Mouse (Mus musculus) forebrain, embryonic 12.5 days (tissue): ENCODE results near the gene Pon2. TPM values are rescaled to one million over a fixed set of nuclear protein-coding genes. Genes with fewer than 3 reads are reported as not detected.
"Not testable (repeated sequence)": the region's sequence is repeated elsewhere in the genome, so short reads cannot be mapped to it uniquely, and the experiment has no call there.

ENCODE experiments used
- ATAC-seq: fragments of 200-750 bp; cut with Nextera tagmentation; 2 replicates; pipeline ENCODE4 v1.8.0; 2017; ENCODE audit warnings: moderate TSS enrichment; ENCODE audit not compliant: low FRiP score
- H3K27ac ChIP-seq: fragments of 300-500 bp; sonication (generic); 2 replicates; pipeline ENCODE4 v1.5.1; 2016; ENCODE audit warnings: mild to moderate bottlenecking
- H3K27me3 ChIP-seq: fragments of 300-500 bp; sonication (generic); 2 replicates; pipeline ENCODE4 v1.6.1; 2016; ENCODE audit warnings: mild to moderate bottlenecking
- H3K36me3 ChIP-seq: fragments of 300-500 bp; sonication (generic); replicated peaks from 2 replicates; pipeline ENCODE4 v1.6.1; 2016; ENCODE audit warnings: mild to moderate bottlenecking
- H3K4me1 ChIP-seq: fragments of 300-500 bp; sonication (generic); 2 replicates; pipeline ENCODE4 v1.6.1; 2016
- H3K4me2 ChIP-seq: fragments of 300-500 bp; sonication (generic); 2 replicates; pipeline ENCODE4 v1.6.1; 2016; ENCODE audit warnings: mild to moderate bottlenecking, moderate library complexity
- H3K4me3 ChIP-seq: fragments of 300-500 bp; sonication (generic); replicated peaks from 2 replicates; pipeline ENCODE4 v1.5.1; 2016; ENCODE audit warnings: mild to moderate bottlenecking
- H3K9ac ChIP-seq: fragments of 300-500 bp; sonication (generic); 2 replicates; pipeline ENCODE4 v1.6.1; 2016; ENCODE audit warnings: mild to moderate bottlenecking
- H3K9me3 ChIP-seq: fragments of 300-500 bp; sonication (generic); 2 replicates; pipeline ENCODE4 v1.6.1; 2016
- WGBS: fragments of 180-500 bp; shearing (Covaris S2); methylation state at CpG from one replicate; pipeline ENCODE4 v1.1.7; 2016; 5-methylcytosine and 5-hydroxymethylcytosine counted together
- polyA plus RNA-seq: library from polyadenylated mRNA; unstranded; fragments of >200 nt; fragmentation: Nextera tagmentation; extraction: Ambion mirVana; gene quantifications from 2 replicates; pipeline ENCODE4 v1.2.1, GENCODE M21; 2016

The Pon2 gene
- polyA plus RNA-seq = 33.8 and 36.9 TPM in 2 replicates

DNA sequence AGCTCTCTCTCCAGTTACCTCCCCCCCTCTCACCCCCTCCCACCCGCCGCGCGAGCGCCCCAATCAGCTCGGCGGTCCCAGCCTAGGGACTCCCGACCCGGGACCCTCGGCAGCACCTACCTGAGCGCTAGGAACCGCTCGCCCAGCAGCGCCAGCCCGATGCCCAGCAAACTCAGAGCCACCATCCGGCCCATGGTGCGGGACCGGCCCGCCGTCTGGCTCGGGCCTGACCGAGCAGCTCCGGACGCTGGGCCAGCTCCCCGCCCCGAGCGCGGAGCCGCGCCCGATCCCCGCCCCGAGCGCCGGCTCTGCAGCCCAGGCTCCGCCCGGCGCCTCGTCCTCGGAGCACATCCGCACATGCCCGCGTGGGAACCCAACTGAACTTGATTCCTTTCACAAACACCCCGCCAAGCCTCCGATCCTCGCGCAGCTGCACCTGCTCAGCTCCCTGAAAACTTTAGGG is at the start of gene Pon2:
TSS of gene Pon2 (minus strand) at position 364 of the 463 bp plus-strand sequence.
- Histone ChIP-seq H3K36me3 (no peaks in the 10 kb centered on the region), H3K4me1 (peaks cover 14% of the 10 kb centered on the region), H3K27me3 (0 out of 2 replicates have a peak, but pooled peaks cover 3% of the 10 kb centered on the region), H3K9me3 (no peaks in the 10 kb centered on the region), H3K4me2 (peak within 1 kb of the TSS; percentile 80), H3K4me3 (peak within 1 kb of the TSS; percentile 64), H3K27ac (peak within 1 kb of the TSS; percentile 93), H3K9ac (peak within 1 kb of the TSS; percentile 83)
- peak; percentile 94 for ATAC-seq
- under 1% methylated on average over 47 of the region's 47 CpGs for WGBS

DNA sequence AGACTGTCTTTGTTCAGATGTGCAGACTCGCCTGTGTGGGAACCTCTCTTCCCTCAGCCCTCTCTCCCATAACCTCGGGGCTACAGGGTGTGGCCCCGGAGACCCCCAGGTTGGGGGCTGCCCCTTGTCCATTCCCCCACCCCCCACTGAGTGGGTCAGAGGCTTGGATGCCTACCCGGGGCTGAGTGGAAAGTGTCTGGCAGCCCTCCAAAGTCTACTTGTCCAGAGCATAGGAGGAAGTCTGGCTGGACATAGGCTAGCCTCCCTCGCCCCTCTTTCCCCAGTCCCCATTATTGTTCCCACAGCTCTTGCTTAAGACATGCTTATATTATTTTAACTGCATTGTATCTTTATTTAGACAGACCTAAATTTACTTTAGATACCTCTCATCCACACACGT is 46.0 kb upstream of the Pon2 start:
- no peak overlapping the region for H3K4me3 ChIP-seq
- no peaks in the 10 kb centered on the region for H3K36me3 ChIP-seq
- 85% methylated on average over 6 of the region's 6 CpGs for WGBS
- H3K4me2 ChIP-seq = no peak overlapping the region
- H3K9ac ChIP-seq = no peak overlapping the region
- H3K27ac ChIP-seq = no peak overlapping the region
- H3K27me3 ChIP-seq = no peaks in the 10 kb centered on the region
- H3K4me1 ChIP-seq = no peaks in the 10 kb centered on the region; the same call in 1 of the 2 replicates
- H3K9me3 ChIP-seq = no peaks in the 10 kb centered on the region
- no peak for ATAC-seq

DNA sequence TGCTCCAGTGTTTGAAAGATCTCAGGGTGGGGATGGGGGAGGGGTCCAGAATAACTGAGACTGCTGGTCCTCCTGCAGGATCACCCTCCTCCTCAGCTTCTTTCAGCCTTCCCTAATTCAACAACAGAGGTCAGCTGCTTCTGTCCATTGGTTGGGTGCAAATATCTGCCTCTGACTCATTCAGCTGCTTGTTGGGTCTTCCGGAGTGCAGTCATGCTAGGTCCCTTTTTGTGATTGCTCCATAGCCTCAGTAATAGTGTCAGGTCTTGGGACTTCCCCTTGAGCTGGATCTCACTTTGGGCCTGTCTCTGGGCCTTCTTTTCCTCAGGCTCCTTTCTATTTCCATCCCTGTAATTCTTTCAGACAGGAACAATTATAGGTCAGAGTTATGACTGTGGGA is 41.0 kb upstream of the Pon2 start:
- H3K27ac ChIP-seq, H3K9ac ChIP-seq, H3K9me3 ChIP-seq, ATAC-seq, H3K4me2 ChIP-seq, H3K36me3 ChIP-seq, H3K4me1 ChIP-seq, H3K4me3 ChIP-seq, H3K27me3 ChIP-seq: not testable (repeated sequence)
- WGBS = 100% methylated on average over 1 of the region's 1 CpGs

DNA sequence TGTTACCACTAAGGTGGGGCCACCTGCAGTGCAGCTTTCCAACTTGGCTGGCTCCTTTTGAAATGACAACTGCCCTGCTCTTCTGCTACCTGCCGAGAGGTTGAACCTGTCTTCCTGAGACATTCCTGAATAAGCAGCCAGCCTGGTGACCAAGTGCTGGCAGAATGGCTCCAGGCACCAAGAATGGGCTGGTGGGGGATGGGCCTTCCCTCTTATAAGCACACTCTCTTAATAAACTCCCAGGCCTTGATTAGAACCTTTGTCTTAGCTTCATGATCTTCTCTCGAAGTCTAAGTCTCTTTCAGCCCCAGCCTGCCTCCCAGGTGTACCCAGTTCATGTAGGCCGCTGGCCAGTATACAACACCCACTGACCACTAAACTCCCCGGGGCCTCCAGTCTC is 40.5 kb upstream of the Pon2 start:
- H3K9me3 ChIP-seq, H3K36me3 ChIP-seq, H3K27ac ChIP-seq, H3K4me1 ChIP-seq, ATAC-seq, H3K4me3 ChIP-seq, H3K9ac ChIP-seq, H3K4me2 ChIP-seq, H3K27me3 ChIP-seq: not testable (repeated sequence)
- 89% methylated on average over 4 of the region's 4 CpGs for WGBS

DNA sequence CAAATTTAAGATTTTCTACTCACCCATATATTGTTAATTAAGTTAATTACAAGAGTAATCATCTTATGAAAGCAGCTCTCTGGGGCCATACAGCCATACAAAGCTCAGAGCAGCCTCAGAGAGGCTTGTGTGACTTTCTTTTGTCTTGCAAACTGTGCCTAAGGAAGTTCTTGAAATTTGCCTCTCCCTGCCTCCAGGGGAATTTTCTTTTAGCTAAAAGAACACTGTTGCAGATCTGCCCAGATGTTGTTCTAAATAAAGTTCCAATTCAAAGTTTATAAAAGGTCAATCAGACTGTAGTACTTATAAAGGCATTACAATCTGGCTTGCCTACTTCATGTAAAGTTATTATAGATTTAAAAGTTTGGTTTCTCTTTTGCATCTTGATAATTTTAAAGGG is 37.8 kb upstream of the Pon2 start:
- not testable (repeated sequence) for H3K9ac ChIP-seq, H3K36me3 ChIP-seq, H3K4me2 ChIP-seq, ATAC-seq, H3K4me3 ChIP-seq, H3K27ac ChIP-seq, H3K27me3 ChIP-seq, H3K4me1 ChIP-seq, H3K9me3 ChIP-seq

DNA sequence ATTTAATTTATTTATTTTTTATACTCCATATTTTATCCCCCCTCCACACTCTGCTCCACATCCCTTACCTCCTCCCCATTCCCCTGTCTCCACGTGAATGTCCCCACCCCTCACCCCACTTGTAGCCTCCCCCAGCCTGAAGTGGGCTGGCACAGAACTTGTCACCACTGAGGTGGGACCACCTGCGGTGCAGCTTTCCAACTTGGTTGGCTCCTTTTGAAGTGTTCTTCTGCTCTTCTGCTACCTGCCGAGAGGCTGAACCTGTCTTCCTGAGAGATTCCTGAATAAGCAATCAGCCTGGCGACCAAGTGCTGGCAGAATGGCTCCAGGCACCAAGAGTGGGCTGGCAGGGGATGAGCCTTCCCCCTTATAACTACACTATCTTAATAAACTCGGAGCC is 35.8 kb upstream of the Pon2 start:
- no peaks in the 10 kb centered on the region for H3K9me3 ChIP-seq
- H3K27ac ChIP-seq = no peak overlapping the region
- no peak overlapping the region for H3K4me2 ChIP-seq
- no peaks in the 10 kb centered on the region for H3K36me3 ChIP-seq
- WGBS = 50% methylated on average over 5 of the region's 5 CpGs
- H3K4me1 ChIP-seq = no peaks in the 10 kb centered on the region
- no peak overlapping the region for H3K4me3 ChIP-seq
- ATAC-seq = no peak
- H3K27me3 ChIP-seq = no peaks in the 10 kb centered on the region
- no peak overlapping the region for H3K9ac ChIP-seq

DNA sequence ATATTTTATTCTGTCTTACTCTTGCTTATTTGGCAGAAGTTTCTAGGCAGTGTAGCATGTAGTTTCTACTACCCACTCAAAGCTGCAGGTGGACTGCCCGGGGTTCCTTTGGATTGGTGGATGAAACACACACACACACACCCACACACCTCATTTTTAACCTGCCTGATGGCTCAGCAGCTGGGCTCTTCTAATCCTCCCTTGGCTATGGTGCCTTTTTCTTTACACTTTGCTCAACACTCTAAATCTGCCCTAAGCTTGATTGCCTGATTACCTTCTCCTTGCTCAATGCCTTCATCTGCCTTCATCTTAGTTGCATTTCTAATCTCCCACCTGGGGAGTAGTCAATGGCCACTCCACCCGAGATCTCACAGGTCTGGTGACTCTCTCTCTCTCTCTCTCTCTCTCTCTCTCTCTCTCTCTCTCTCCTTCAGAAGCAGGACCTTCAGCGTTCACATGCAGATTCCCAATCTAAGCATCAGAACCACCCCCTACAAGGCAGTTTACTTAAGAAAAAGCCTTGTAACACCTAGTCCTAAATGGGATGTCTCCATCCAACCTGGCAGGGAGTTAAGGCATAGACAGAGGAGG is 34.4 kb upstream of the Pon2 start:
- no peak overlapping the region for H3K27ac ChIP-seq
- no peak overlapping the region for H3K4me3 ChIP-seq
- no peak overlapping the region for H3K9ac ChIP-seq
- H3K36me3 ChIP-seq = no peaks in the 10 kb centered on the region
- H3K4me1 ChIP-seq = no peaks in the 10 kb centered on the region
- no peaks in the 10 kb centered on the region for H3K27me3 ChIP-seq
- no peak for ATAC-seq
- H3K4me2 ChIP-seq = no peak overlapping the region
- 58% methylated on average over 3 of the region's 3 CpGs for WGBS
- H3K9me3 ChIP-seq = no peaks in the 10 kb centered on the region

DNA sequence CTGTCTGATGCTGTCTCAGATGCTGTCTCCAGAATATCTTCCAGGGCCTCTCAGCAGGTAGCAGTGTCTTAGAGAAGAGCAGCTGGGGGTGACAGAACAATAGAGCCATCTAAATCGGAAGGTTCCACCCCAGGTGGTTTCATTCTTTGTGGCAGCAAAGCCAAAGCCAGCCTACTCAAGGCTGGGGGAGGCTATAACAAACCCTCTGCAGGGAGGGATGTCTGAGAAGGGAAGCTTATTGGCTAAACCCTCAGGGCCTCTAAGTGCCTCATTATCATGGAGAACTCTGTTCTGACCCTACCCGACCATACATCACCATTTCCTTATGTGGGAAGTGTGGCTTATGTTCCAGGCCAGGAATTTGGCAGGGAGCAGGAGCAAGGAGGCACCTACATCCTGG is 26.9 kb upstream of the Pon2 start:
- WGBS = 57% methylated on average over 2 of the region's 2 CpGs
- H3K4me1 ChIP-seq = no peaks in the 10 kb centered on the region
- H3K4me2 ChIP-seq = no peak overlapping the region
- ATAC-seq = no peak
- no peak overlapping the region for H3K4me3 ChIP-seq
- no peak overlapping the region for H3K27ac ChIP-seq
- no peaks in the 10 kb centered on the region for H3K36me3 ChIP-seq
- no peak overlapping the region for H3K9ac ChIP-seq
- H3K9me3 ChIP-seq = no peaks in the 10 kb centered on the region
- H3K27me3 ChIP-seq = no peaks in the 10 kb centered on the region

DNA sequence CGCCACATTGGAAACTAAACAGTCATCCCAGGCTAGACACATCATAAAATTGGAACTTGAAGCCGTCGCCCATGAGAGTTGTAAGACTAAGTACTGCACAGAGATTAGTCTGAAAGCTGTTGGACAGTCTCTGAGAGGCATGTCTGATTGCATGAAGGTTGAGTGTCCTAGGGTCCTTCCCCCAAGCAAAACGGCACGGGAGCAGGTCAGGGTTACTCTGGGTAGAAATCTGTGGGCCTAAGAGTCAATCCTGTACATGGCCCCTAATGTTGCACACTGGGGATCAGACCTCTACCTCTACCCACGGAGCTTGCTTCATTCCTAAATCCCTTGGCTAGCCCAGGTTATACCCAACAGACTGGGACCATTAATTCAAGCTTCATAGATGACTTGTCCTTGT is 25.8 kb upstream of the Pon2 start:
- H3K36me3 ChIP-seq, H3K9ac ChIP-seq, H3K4me1 ChIP-seq, H3K4me2 ChIP-seq, H3K27me3 ChIP-seq, H3K9me3 ChIP-seq, H3K4me3 ChIP-seq, ATAC-seq, H3K27ac ChIP-seq: not testable (repeated sequence)
- WGBS = 95% methylated on average over 6 of the region's 6 CpGs

DNA sequence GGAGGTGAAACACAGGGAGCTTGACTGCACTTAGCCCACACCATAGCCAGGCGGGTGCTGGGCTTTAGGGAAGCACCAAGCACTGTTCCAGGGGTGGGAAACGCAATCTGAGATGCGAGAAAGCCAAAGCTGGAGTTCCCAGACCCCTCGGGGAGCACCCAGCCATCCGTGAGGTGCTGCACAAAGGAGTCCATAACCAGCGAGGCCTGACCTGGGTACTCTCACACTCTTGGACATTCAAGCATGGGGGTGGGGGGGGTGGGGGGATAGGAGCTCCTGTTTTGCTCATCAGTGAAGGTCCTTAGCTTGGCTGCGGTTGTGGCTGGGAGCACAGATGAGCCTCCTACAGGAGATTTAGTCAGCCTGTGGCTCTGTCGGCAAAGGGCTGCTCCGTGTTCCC is 18.4 kb upstream of the Pon2 start:
- WGBS = 94% methylated on average over 9 of the region's 9 CpGs
- H3K4me1 ChIP-seq = no peaks in the 10 kb centered on the region
- ATAC-seq = no peak

DNA sequence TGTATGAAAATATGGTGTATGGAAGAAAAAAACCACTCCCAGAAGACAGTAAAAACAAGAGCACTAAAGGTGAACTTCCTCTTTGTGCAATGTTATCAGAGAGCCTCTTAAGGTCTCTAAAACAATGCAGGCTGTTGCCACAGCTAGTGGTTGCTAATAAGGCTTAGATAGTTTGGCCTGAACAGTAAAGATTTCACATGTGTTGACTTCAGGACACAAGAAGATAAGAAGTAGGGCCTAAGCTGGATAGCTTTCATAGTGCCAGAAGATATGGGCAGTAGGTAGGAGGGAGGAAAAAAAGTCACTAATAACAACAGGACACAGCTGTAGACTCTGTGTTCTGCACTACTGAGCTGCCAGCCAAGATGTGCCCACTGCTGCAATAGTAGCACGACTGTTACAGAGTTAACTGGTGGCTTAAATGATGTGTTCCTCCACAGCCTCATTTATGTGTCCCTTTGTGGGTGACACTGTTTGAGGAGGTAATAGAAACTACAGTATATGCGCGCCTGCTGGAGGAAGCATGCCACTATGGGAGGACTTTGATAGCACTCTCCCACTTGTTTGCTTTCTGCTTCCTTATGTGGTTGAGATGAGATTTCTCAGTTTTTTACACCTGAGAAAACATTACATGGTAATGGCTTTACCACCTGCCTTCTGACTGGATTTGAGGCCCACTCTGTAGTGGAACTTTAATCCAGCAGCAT is 17.0 kb upstream of the Pon2 start:
- no peak for ATAC-seq
- WGBS = 91% methylated on average over 3 of the region's 3 CpGs
- H3K27ac ChIP-seq = no peak overlapping the region

More for the DNA sequence above, 18.4 kb upstream of the Pon2 start:
- Histone ChIP-seq H3K27me3 (no peaks in the 10 kb centered on the region), H3K36me3 (no peaks in the 10 kb centered on the region), H3K9ac (no peak overlapping the region), H3K27ac (no peak overlapping the region), H3K4me3 (no peak overlapping the region), H3K9me3 (no peaks in the 10 kb centered on the region), H3K4me2 (no peak overlapping the region)

DNA sequence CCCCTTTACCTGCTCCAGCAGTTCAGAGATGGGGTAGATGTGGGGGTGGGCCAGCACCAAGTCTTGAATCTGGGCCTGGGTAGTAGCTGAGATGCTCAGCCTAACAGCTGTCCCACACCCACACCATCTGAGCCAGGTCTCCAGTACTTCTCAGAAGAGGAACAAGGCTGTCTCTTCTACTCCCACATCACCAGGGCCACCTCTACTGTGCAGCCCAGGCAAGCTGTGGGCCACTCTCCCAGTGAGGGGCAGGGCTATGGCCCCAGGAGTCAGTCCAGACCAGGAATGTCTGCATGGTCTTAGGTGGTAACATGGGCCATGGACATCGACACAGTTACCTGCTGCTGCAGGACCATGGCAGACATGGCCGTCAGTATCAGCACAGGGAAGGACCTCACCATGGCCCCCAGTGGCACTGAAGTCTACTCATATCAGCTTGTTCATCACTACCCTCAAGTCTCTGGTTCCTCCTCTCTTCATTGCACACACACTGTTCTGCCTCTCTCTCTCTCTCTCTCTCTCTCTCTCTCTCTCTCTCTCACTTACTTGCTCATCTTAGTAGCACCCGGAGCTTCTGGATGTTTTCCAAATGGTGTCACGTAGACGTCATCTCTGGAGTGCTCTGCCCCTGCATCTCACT is 15.8 kb upstream of the Pon2 start:
- Histone ChIP-seq H3K4me2 (no peak overlapping the region), H3K36me3 (no peaks in the 10 kb centered on the region), H3K27me3 (no peaks in the 10 kb centered on the region), H3K9ac (no peak overlapping the region), H3K27ac (no peak overlapping the region), H3K4me1 (no peaks in the 10 kb centered on the region), H3K9me3 (no peaks in the 10 kb centered on the region), H3K4me3 (no peak overlapping the region)
- ATAC-seq = no peak
- WGBS = 90% methylated on average over 5 of the region's 5 CpGs

More for the DNA sequence above, 17.0 kb upstream of the Pon2 start:
- H3K36me3 ChIP-seq = no peaks in the 10 kb centered on the region
- no peaks in the 10 kb centered on the region for H3K9me3 ChIP-seq
- H3K9ac ChIP-seq = no peak overlapping the region
- H3K4me3 ChIP-seq = no peak overlapping the region
- H3K27me3 ChIP-seq = no peaks in the 10 kb centered on the region
- no peaks in the 10 kb centered on the region for H3K4me1 ChIP-seq
- no peak overlapping the region for H3K4me2 ChIP-seq

DNA sequence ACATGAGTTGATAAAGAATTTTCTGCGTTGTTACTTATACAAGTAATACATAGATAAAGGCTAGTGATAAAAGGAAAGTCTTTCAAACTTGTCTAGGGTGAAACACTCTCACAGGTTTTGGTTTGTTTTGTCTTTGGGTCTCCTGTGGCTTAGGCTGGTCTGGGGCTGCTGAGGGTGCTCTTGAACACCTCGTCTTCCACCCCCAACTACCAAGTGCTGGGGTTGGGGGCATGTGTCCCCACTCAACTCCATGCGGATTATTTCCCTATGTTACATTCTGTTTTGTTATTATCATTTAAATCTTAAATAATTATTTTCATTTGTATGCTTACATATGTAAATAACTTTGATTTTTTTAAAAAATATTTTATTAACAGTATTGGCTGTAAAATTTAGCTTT is 12.2 kb upstream of the Pon2 start:
- no peak overlapping the region for H3K4me3 ChIP-seq
- H3K27ac ChIP-seq = no peak overlapping the region
- H3K36me3 ChIP-seq = no peaks in the 10 kb centered on the region
- WGBS = 91% methylated on average over 3 of the region's 3 CpGs
- ATAC-seq = no peak
- H3K4me1 ChIP-seq = no peaks in the 10 kb centered on the region
- no peak overlapping the region for H3K4me2 ChIP-seq
- H3K9me3 ChIP-seq = no peaks in the 10 kb centered on the region
- no peaks in the 10 kb centered on the region for H3K27me3 ChIP-seq
- H3K9ac ChIP-seq = no peak overlapping the region
